8 mouse cellular contexts compared by ENCODE assay signal in genomic region chrX:140542474-140542845, GRCm38 (mm10). TPM values are rescaled to one million over a fixed set of nuclear protein-coding genes. Genes with fewer than 3 reads are reported as not detected.
DNase-seq lines count a peak whose midpoint lies in the region; ATAC-seq lines count a peak whose summit lies in the region.

No protein-coding gene starts in this region.

- peak overlapping the region; percentile 62 for H3K4me2 ChIP-seq in hindbrain, embryonic 13.5 days
- H3K4me2 ChIP-seq in midbrain, embryonic 12.5 days (replicated peaks): peak overlapping the region; percentile 60
- peak overlapping the region; percentile 56 for H3K4me2 ChIP-seq in stomach, embryonic 14.5 days (replicated peaks; ENCODE audit: low read depth, low read length)

- WGBS in forebrain, embryonic 10.5 days: 11% methylated on average over 21 of the region's 21 CpGs
- 16% methylated on average over 21 of the region's 21 CpGs for WGBS in hindbrain, embryonic 13.5 days
- WGBS in midbrain, embryonic 12.5 days: 11% methylated on average over 21 of the region's 21 CpGs
- 15% methylated on average over 21 of the region's 21 CpGs for WGBS in stomach, embryonic 14.5 days

- H3K9ac ChIP-seq in hindbrain, embryonic 13.5 days: peak overlapping the region; percentile 76
- peak overlapping the region; percentile 57 for H3K9ac ChIP-seq in midbrain, embryonic 12.5 days (replicated peaks)
- peak overlapping the region; percentile 52 for H3K9ac ChIP-seq in stomach, embryonic 14.5 days (replicated peaks; ENCODE audit: low read depth, low read length)

- peak overlapping the region; percentile 56 for H3K4me3 ChIP-seq in forebrain, embryonic 10.5 days
- H3K4me3 ChIP-seq in hindbrain, embryonic 13.5 days: peak overlapping the region; percentile 47
- H3K4me3 ChIP-seq in midbrain, embryonic 12.5 days: peak overlapping the region; percentile 50
- H3K4me3 ChIP-seq in stomach, embryonic 14.5 days (ENCODE audit: low read depth, low read length): peak overlapping the region; percentile 40

- peaks cover 100% of the 10 kb centered on the region for H3K27me3 ChIP-seq in forebrain, embryonic 10.5 days (ENCODE audit: poor library complexity, severe bottlenecking)
- H3K27me3 ChIP-seq in hindbrain, embryonic 13.5 days: peaks cover 69% of the 10 kb centered on the region
- peaks cover 65% of the 10 kb centered on the region for H3K27me3 ChIP-seq in midbrain, embryonic 12.5 days
- H3K27me3 ChIP-seq in stomach, embryonic 14.5 days (ENCODE audit: control insufficient read depth, insufficient read depth, low read length): no peaks in the 10 kb centered on the region

- peak; percentile 92 for ATAC-seq in hindbrain, embryonic 13.5 days (ENCODE audit: low FRiP score)
- peak; percentile 95 for ATAC-seq in midbrain, embryonic 12.5 days (ENCODE audit: low FRiP score, low read depth)
- peak; percentile 87 for ATAC-seq in stomach, embryonic 14.5 days (ENCODE audit: insufficient number of reproducible peaks, insufficient read depth, low FRiP score, low read depth)

- no peaks in the 10 kb centered on the region for H3K9me3 ChIP-seq in forebrain, embryonic 10.5 days
- no peaks in the 10 kb centered on the region for H3K9me3 ChIP-seq in hindbrain, embryonic 13.5 days
- no peaks in the 10 kb centered on the region for H3K9me3 ChIP-seq in midbrain, embryonic 12.5 days
- H3K9me3 ChIP-seq in stomach, embryonic 14.5 days (ENCODE audit: control insufficient read depth, low read depth, low read length): no peaks in the 10 kb centered on the region

- peaks cover 13% of the 10 kb centered on the region for H3K36me3 ChIP-seq in forebrain, embryonic 10.5 days (replicated peaks)
- no peaks in the 10 kb centered on the region for H3K36me3 ChIP-seq in hindbrain, embryonic 13.5 days
- no peaks in the 10 kb centered on the region for H3K36me3 ChIP-seq in midbrain, embryonic 12.5 days
- H3K36me3 ChIP-seq in stomach, embryonic 14.5 days (ENCODE audit: control insufficient read depth, insufficient read depth, low read length): no peaks in the 10 kb centered on the region

- peaks cover 23% of the 10 kb centered on the region for H3K4me1 ChIP-seq in forebrain, embryonic 10.5 days
- peaks cover 17% of the 10 kb centered on the region for H3K4me1 ChIP-seq in hindbrain, embryonic 13.5 days (replicated peaks)
- no peaks in the 10 kb centered on the region for H3K4me1 ChIP-seq in midbrain, embryonic 12.5 days
- no peaks in the 10 kb centered on the region; the same call in 1 of the 2 replicates for H3K4me1 ChIP-seq in stomach, embryonic 14.5 days (ENCODE audit: control insufficient read depth, insufficient read depth, low read length)

- peak; percentile 44 for DNase-seq in kidney, adult 9 months
- DNase-seq in kidney, adult 18-20 months: no peak
- peak; percentile 72 for DNase-seq in brain, adult 2 months (ENCODE audit: low read depth, low spot score)
- peak; percentile 43 for DNase-seq in forebrain, embryonic 10.5 days (ENCODE audit: extremely low spot score, low spot score)
- DNase-seq in liver: peak; percentile 48

- H3K27ac ChIP-seq in forebrain, embryonic 10.5 days: peak overlapping the region; percentile 90
- H3K27ac ChIP-seq in hindbrain, embryonic 13.5 days: peak overlapping the region; percentile 89
- peak overlapping the region; percentile 84 for H3K27ac ChIP-seq in midbrain, embryonic 12.5 days (replicated peaks)
- peak overlapping the region; percentile 77 for H3K27ac ChIP-seq in stomach, embryonic 14.5 days (ENCODE audit: low read length)

RNA-seq across cellular contexts. Expression of gene Tsc22d3, which starts 58.0 kb away (rescaled TPM):
- polyA plus RNA-seq in forebrain, embryonic 10.5 days (2016; fragmentation: Nextera tagmentation; extraction: Ambion mirVana): 93.8 and 97.5 TPM in 2 replicates
- 121 and 127 TPM in 2 replicates for polyA plus RNA-seq in hindbrain, embryonic 13.5 days (2015; fragmentation: Nextera tagmentation; extraction: Ambion mirVana)
- 130 and 133 TPM in 2 replicates for polyA plus RNA-seq in midbrain, embryonic 12.5 days (2016; fragmentation: Nextera tagmentation; extraction: Ambion mirVana)
- 76.8 and 77.9 TPM in 2 replicates for polyA plus RNA-seq in stomach, embryonic 14.5 days (2014; fragmentation: Nextera tagmentation; extraction: Ambion mirVana)
